Mouse (Mus musculus) ovary, adult 2 months (tissue): ENCODE data around the gene Arl13a. TPM values are rescaled to one million over a fixed set of nuclear protein-coding genes. Genes with fewer than 3 reads are reported as not detected.

ENCODE experiments used
- polyA plus RNA-seq: library from polyadenylated mRNA; depleted of rRNA; stranded (reverse); fragments of >200 nt; gene quantifications from 2 replicates; pipeline ENCODE4 v1.2.3, GENCODE M21; 2012; rRNA removed

The Arl13a gene
- polyA plus RNA-seq, result not detected in 2 replicates

DNA sequence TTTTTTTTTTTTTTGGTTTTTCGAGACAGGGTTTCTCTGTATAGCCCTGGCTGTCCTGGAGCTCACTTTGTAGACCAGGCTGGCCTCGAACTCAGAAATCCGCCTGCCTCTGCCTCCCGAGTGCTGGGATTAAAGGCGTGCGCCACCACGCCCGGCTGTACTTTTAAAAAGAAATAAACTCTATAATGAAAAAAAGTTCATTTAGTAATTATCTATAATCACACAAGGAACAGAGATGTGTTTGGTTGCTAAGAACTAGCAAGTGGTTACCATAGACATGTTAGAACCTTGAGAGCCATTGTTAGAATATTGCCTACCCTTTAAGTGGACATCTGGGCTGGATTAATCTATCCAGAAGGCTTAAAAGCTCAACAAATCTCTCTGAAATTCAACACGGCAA is at the start of gene Arl13a:
TSS of gene Arl13a (plus strand) at position 301 of the 400 bp plus-strand sequence.

DNA sequence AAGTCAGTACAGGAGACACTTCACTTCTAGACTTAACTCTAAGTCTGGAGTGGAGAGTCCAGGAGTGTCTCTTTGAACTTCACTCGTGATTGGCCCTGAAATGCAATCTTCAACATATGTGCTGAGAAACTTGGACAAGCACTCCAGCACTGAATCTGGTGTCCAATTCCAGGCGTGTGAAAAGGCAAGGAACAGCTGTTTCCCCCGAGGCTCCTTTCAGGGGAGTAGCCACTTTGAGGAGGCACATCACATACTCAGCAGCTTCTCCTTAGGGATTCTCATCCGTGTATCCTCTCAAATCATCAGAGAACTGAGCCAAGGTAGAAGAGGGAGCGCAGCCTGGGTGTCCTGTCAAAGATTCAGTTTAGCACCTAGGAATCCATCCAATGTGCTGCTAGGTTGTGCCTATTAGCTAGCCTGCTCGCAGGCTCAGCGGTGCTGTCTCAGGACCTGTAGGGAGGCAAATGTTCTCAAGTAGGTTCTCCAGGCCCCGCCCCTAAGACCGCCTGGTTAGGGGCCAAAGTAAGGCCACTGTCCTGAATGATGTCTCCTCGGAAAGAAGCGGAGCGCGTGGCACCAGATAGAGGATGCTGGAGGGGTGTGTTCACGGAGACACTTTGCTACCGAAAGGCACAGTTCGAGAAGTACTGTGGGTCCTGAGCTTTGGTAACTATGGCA is 25.1 kb upstream of the Arl13a start, which contains the start of gene Xkrx:
TSS of gene Xkrx (minus strand) at position 34 of the 678 bp plus-strand sequence.

DNA sequence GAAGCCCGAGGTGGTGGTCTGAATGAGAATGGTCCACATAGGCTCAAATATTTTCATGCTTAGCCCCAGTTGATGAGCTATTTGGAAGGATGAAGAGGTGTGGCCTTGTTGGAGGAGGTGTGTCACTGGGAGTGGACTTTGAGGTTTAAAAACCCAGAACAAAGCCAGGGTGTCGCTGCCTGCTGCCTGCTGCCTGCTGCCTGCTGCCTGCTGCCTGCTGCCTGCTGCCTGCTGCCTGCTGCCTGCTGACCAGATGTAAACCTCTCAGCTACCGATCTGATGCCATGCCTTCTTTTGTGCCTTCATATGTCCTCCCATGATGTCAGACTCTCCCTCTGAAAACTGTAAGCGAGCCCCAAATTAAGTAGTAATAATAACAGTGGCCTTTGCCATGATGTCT is 34.6 kb downstream of the Arl13a start, which contains the start of gene Nox1:
TSS of gene Nox1 (minus strand) at position 101 of the 400 bp plus-strand sequence.

Other genes with a start within 250 kb of the Arl13a start
- gene Sytl4, start 205.7 kb upstream of the Arl13a start, polyA plus RNA-seq, result 3.9 and 5.5 TPM in 2 replicates
- 20.9 and 25.0 TPM in 2 replicates for gene Cstf2, start 128.3 kb upstream of the Arl13a start, polyA plus RNA-seq
- 0.33 and 0.34 TPM in 2 replicates for gene Xkrx, start 25.4 kb upstream of the Arl13a start, polyA plus RNA-seq
- not detected in 2 replicates for gene Nox1, start 34.5 kb downstream of the Arl13a start, polyA plus RNA-seq
- 5.6 and 7.7 TPM in 2 replicates for gene Trmt2b, start 89.5 kb downstream of the Arl13a start, polyA plus RNA-seq
- 11.7 and 14.8 TPM in 2 replicates for gene Tmem35a, start 107.7 kb downstream of the Arl13a start, polyA plus RNA-seq
- gene Cenpi, start 120.6 kb downstream of the Arl13a start, polyA plus RNA-seq, result 0.57 and 1.0 TPM in 2 replicates
- 3.1 and 4.0 TPM in 2 replicates for gene Drp2, start 217.1 kb downstream of the Arl13a start, polyA plus RNA-seq